Mouse (Mus musculus) ovary, postnatal 10 days (tissue): Measurements from ENCODE around the gene Tctex1d2.
"Not testable (repeated sequence)": the region's sequence is repeated elsewhere in the genome, so short reads cannot be mapped to it uniquely, and the experiment has no call there.

Source experiments
- DNase-seq: peaks from one replicate; pipeline ENCODE4 v3.0.0; 2022; ENCODE audit warnings: low spot score

Tctex1d2 gene

DNA sequence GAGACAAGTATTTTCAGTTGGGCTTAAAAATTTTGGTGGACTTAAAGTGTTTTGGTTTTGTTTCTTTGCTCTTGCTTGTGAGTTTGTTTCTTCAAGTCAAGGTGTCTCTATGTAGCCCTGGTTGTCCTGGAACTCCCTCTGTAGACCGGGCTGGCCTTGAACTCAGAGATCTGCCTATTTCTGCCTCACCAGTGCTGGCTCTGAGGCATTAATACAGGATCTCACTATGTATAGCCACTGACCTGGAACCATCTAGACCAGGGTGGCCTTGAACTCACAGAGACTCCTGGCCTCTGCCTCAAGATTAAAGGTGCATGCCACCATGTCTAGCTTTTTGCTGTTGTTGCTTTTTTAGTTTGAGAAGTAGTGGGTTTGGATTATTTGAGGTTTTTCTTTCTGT lies 12.4 kb downstream of the Tctex1d2 start:
- no peak for DNase-seq

GRCm38 (mm10) chr16:32433138-32433537 lies 13.6 kb downstream of the Tctex1d2 start:
- DNase-seq, result no peak

- DNase-seq, result no peak
These were observed 14.6 kb downstream of the Tctex1d2 start for GRCm38 (mm10) chr16:32434066-32434465.

GRCm38 (mm10) chr16:32434691-32435090 lies 15.2 kb downstream of the Tctex1d2 start:
- no peak for DNase-seq

DNA sequence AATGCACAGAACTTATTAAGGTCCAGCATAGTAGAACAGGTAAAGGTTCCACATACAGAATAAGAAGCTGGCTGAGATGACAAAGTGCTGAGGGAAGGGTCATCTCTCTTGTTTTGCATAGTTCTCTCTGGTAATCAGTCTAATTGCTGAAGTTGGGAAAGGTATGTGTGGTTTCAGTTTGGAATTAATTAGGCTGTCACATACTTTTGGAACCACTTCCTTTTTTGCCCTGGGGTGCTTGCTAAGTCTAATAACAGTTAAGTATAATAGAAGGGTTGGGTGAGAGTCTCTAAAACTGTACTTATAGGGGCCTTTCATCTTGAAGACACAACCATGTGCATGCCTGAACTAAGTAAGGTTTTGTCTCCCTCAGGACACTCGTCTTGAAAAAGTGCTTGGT lies 17.2 kb downstream of the Tctex1d2 start:
- no peak for DNase-seq

DNA sequence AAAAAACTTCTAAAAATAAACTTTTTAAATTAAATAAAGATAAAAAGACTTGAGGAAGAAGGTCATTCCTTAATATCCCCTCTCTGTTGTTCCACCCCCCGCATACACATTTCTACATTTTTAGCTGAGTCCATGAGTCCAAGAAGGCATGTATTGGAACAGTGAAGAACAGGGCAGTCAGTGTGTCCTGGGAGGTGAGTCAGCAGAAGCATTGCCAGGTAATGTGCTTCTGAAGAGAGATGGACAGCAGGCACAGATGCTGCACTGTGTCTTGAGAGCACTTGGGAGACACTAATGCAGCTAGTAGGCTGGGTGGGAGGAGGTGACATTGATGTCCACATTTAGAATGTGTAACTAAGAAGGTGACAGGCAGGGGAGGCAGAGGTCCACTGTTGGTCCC lies 17.8 kb downstream of the Tctex1d2 start:
- DNase-seq, result no peak

DNA sequence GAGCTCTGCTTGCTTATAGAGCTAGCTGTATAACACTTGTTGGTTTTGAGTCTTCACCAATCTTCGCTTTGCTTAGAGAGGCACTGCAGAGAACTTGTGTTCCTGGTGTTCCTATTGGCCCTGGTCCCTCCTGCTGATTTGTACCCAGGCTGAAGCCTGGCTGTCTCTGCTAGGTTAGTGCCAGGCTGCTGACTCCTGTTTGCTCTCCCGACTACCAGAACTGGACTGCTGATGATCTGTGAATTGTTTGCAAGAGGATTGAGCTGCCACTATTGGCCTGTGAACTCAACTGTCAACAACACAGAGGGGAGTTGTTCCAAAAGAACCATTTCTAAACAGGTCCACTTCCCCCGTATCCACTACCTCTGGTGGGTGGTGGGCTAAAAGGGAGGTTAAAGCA lies 21.9 kb downstream of the Tctex1d2 start:
- DNase-seq, result no peak

GRCm38 (mm10) chr16:32444615-32445014 lies 25.1 kb downstream of the Tctex1d2 start:
- DNase-seq, result not testable (repeated sequence)

DNA sequence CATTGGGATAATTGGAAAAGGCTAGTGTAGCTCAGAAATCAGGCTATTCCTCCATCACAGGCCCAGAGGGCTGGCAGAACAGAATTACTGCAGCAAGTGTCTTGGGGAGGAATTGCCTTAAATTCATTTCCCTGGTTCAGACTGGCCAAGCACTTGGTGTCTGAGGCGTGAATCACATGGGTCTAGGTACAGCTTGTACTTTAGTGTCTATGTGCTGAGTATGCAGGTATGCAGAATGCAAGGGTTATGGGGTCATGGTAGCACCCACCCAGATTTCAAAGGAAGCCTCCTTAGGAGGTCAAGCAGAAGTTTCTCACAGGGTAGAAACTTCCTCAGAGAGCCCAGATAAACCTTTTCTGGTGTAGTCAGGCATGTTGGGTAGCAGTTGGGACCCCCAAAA lies 26.1 kb downstream of the Tctex1d2 start:
- DNase-seq, result no peak

DNA sequence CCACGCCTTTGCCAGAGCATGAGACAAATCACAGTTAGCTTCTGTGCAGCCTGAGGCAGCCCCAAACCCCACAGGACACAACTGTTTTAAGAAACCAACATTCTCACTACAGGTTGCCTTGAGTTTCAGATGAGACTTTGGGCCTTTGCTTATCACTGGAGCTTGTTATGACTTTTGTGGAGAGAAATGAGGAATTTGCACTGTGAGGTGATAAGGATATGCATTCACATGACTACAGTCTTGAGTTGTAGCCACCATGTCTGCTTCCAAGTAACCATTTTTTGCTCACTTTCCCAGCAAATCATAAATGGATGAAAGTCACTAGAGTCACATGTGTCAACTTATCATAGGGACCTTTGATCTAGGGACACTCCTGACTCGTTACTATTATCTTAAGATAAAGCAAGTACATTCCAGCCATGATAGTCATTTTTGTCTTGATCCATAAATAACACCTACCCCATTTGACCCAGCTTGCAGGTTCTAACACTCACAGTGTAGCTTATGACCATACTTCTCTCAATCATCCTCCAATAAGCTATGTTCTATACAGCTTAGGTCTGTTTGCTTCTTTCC lies 27.1 kb downstream of the Tctex1d2 start:
- no peak for DNase-seq

DNA sequence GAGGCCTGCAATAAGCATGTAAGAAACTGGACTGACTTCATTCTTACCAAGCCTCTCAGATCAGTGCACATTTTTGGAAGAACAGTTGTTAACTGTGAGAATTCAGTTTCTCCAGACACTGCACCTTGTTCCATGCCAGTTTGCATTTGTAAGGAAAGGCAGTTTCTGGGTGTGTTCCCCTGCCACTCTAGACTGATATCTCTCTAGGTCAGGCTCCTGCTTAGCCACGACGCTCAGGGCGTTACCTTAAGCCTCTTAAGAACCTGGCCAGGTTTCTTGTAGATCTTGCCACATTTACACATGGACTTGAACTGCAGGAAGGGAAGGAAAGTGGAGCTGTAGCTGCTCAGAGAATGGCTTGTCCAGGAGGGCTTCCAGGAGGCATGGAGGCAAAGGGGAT lies 30.2 kb downstream of the Tctex1d2 start:
- no peak for DNase-seq

DNA sequence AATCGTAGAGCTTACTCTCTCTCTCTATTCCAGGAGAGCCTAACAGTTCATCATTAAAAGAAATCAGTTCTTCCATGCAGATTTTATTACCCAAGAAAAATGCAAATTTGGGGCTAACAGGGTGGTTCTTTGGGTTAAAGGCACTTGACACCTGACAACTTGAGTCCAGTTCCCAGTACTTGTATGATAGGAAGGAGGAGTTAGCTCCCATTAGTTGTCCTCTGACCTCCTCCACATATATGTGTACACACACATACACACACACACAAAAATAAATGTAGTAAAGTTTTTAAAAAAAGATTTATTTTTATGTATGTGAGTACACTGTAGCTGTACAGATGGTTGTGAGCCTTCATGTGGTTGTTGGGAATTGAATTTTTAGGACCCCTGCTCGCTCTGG lies 30.6 kb downstream of the Tctex1d2 start:
- DNase-seq, result no peak

- no peak for DNase-seq
These were observed 33.6 kb downstream of the Tctex1d2 start for GRCm38 (mm10) chr16:32453102-32453501.

DNA sequence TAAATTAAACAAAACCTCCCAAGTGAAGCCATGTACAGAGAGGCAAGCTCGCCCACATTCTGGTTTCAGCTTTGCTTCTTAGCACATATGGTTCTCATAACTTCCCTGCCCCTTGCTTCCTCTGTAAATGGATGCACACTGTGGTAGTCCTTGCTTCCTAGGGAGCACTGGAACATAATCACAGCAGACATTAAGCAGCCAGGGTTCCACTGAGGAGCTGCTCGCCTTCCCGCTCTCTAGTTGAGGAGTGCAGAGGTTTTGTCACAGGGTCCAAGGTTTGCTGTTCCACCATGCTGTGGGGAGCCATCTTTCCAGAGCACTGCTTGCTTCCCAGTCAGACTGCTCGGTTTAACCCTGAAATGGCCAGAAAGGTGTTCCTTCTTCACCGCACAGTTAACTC lies 35.1 kb downstream of the Tctex1d2 start:
- DNase-seq, result no peak

DNA sequence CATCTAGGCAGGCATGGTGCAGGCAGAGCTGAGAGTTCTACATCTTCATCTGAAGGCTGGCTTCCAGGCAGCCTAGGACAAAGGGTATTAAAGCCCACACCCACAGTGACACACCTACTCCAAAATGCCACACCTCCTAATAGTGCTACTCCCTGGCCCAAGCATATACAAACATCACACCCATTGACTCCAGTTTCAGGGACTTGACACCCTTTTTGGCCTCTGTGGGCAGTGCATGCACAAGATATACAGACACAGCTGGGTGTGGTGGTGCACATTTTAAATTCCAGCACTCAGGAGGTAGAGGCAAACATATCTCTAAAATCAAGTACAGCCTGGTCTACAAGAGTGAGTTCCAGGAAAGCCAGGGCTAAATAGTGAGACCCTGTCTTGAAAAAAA lies 36.6 kb downstream of the Tctex1d2 start:
- no peak for DNase-seq

- DNase-seq, result no peak
These were observed 37.3 kb downstream of the Tctex1d2 start for GRCm38 (mm10) chr16:32456761-32457160.

- no peak for DNase-seq
These were observed 38.3 kb downstream of the Tctex1d2 start for GRCm38 (mm10) chr16:32457589-32458386.

DNA sequence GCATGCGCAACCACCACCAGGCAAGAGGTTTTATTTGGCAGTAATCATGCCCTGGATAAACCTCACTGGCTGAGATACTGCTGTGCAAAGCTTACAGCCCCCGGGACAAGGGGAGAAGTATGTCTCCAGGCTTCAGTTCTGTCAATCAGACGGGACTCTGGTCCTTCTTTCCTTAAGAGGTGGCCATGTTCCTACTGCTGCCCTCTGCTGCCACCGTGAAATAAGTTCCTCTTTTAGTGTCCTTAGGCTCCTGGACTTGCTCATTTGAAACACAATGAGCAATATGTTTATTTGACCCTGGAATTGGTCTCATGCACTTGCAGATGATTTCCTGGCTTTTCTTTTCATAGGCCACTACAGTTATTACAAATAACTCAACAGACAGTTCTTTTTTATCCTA lies 41.0 kb downstream of the Tctex1d2 start:
- no peak for DNase-seq

GRCm38 (mm10) chr16:32461713-32462112 lies 42.2 kb downstream of the Tctex1d2 start:
- no peak for DNase-seq

- no peak for DNase-seq
These were observed 43.4 kb downstream of the Tctex1d2 start for GRCm38 (mm10) chr16:32462950-32463349.

DNA sequence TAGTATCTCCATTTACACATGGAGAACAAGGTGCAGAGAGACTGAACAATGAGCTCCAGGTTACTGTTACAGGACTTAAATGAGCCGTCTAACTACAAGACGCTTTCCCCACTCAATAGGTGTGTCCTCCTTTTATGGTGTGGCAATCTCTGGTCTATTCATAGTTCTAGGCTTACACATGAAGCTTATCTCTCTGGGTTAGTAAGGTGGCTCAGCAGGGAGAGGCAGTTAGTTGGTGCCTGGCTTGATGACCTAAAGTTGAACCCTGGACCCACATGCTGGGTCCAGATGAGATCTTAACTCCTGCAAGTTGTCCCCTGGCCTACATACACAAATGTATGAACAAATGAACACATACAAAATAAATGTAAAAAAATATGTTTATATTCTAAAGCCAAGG lies 43.9 kb downstream of the Tctex1d2 start:
- no peak for DNase-seq

DNA sequence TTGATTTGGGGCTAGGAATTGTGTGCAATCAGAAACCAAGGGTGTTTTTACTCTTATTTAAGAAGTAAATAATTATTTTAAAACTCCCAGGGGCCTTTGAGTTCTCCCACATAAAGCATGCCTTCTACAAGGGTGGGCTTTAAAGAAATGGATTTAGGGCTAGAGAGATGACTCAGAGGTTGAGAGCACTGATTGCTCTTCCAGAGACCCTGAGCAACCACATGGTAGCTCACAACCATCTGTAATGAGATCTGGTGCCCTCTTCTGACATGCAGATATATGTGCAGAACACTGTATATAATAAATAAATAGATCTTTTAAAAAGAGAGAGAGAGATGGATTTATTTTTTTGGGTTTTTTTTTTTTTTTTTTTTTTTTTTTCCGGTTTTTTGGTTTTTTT lies 45.4 kb downstream of the Tctex1d2 start:
- DNase-seq, result no peak

- DNase-seq, result no peak
These were observed 49.0 kb downstream of the Tctex1d2 start for GRCm38 (mm10) chr16:32468488-32468887.
